Mouse (Mus musculus): ENCODE measurements around the gene Hjurp. TPM values are rescaled to one million over a fixed set of nuclear protein-coding genes. Genes with fewer than 3 reads are reported as not detected.

Gene Hjurp
- polyA plus RNA-seq, 1 experiment: 217 TPM

DNA sequence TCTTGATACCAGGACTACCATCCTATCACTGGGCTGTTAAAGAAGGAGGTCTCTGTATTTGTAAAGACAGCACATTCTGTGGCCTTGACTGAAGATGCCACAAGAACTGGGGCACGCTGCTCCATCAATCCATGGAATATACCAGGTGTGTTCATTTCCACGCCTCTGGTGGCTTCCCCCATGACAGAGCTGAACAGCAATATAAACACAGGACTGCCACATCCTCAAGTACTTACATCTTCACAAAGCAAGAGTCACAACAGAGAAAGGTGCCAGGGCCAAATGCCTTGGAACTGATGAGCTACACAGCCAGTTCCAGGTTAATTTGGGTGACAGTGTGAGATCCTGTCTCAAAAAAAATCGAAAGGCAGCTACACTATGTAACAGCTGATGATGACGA lies 3.6 kb downstream of the Hjurp start:
- no peak overlapping the region for H3K4me3 ChIP-seq (ENCODE audit: low read depth, low read length)
- H3K27me3 ChIP-seq (ENCODE audit: control insufficient read depth, insufficient read depth, low read length, poor library complexity, severe bottlenecking): no peaks in the 10 kb centered on the region
- H3K36me3 ChIP-seq (ENCODE audit: control insufficient read depth, insufficient read depth, low read length, poor library complexity, severe bottlenecking): peaks cover 54% of the 10 kb centered on the region
- no peaks in the 10 kb centered on the region for H3K4me1 ChIP-seq (ENCODE audit: control insufficient read depth, insufficient read depth, low read length)
- H3K27ac ChIP-seq (ENCODE audit: insufficient read depth, low read length): no peak overlapping the region
- no peak for TF ChIP-seq CTCF (IDR thresholded peaks at IDR 0.05; ENCODE audit: low read depth, low read length)
- TF ChIP-seq EP300 (IDR thresholded peaks at IDR 0.05; ENCODE audit: insufficient read depth, low read depth, low read length): no peak
- no peak for TF ChIP-seq POLR2A (IDR thresholded peaks at IDR 0.05; ENCODE audit: insufficient read depth, low read length)
- peaks cover 26% of the 10 kb centered on the region for H3K9me3 ChIP-seq (replicated peaks; ENCODE audit: control insufficient read depth, insufficient read depth, low read length, poor library complexity, severe bottlenecking)
- H3K9ac ChIP-seq (ENCODE audit: low read depth, poor library complexity, severe bottlenecking): no peak overlapping the region

DNA sequence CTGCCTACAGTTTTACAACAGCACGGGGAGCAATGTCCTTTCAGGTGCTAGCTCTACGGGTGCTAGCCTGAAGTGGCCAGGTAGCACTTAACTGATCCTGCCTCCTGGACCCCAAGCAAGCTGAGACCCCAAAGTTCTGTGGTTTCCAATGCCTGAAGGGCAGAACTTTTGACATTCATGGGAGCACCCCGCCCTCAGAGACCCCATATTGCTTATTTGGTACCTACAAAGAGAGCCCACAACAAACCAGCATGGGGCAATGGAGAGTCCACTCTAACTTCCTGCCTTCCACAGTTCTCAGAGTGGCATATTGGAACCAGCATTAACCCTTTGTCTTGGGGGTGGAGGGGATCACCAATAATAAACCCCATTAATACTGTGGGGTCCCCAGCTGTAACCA lies 4.1 kb downstream of the Hjurp start:
- Histone ChIP-seq H3K4me1 (ENCODE audit: control insufficient read depth, insufficient read depth, low read length) (no peaks in the 10 kb centered on the region), H3K9ac (ENCODE audit: low read depth, poor library complexity, severe bottlenecking) (no peak overlapping the region), H3K36me3 (ENCODE audit: control insufficient read depth, insufficient read depth, low read length, poor library complexity, severe bottlenecking) (peaks cover 58% of the 10 kb centered on the region), H3K27ac (ENCODE audit: insufficient read depth, low read length) (no peak overlapping the region), H3K27me3 (ENCODE audit: control insufficient read depth, insufficient read depth, low read length, poor library complexity, severe bottlenecking) (no peaks in the 10 kb centered on the region), H3K4me3 (ENCODE audit: low read depth, low read length) (no peak overlapping the region), H3K9me3 (replicated peaks; ENCODE audit: control insufficient read depth, insufficient read depth, low read length, poor library complexity, severe bottlenecking) (peaks cover 26% of the 10 kb centered on the region)
- TF ChIP-seq EP300 (IDR thresholded peaks at IDR 0.05; ENCODE audit: insufficient read depth, low read depth, low read length) (no peak), POLR2A (IDR thresholded peaks at IDR 0.05; ENCODE audit: insufficient read depth, low read length) (no peak), CTCF (IDR thresholded peaks at IDR 0.05; ENCODE audit: low read depth, low read length) (no peak)

DNA sequence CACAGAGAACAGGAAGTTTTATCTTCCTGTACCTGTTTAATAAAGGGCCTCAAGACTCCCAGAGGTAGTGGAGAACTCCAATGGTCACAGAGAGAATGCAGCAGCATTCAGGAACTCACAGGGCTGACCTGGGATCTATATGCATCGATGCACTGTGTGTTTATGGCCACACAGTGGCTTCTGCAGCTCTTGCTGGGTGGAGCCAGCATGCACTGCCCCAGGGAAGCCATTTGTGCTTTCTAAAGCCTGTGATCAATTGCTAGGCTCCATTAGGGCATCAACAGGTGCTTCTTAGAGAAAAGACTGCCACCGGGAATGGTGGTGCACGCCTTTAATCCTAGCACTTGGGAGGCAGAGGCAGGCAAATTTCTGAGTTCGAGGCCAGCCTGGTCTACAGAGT lies 4.6 kb downstream of the Hjurp start:
- H3K27ac ChIP-seq (ENCODE audit: insufficient read depth, low read length): no peak overlapping the region
- no peak overlapping the region for H3K4me3 ChIP-seq (ENCODE audit: low read depth, low read length)
- peaks cover 63% of the 10 kb centered on the region for H3K36me3 ChIP-seq (ENCODE audit: control insufficient read depth, insufficient read depth, low read length, poor library complexity, severe bottlenecking)
- peaks cover 26% of the 10 kb centered on the region for H3K9me3 ChIP-seq (replicated peaks; ENCODE audit: control insufficient read depth, insufficient read depth, low read length, poor library complexity, severe bottlenecking)
- no peaks in the 10 kb centered on the region for H3K27me3 ChIP-seq (ENCODE audit: control insufficient read depth, insufficient read depth, low read length, poor library complexity, severe bottlenecking)
- H3K4me1 ChIP-seq (ENCODE audit: control insufficient read depth, insufficient read depth, low read length): no peaks in the 10 kb centered on the region
- TF ChIP-seq EP300 (IDR thresholded peaks at IDR 0.05; ENCODE audit: insufficient read depth, low read depth, low read length): no peak
- TF ChIP-seq POLR2A (IDR thresholded peaks at IDR 0.05; ENCODE audit: insufficient read depth, low read length): no peak
- no peak for TF ChIP-seq CTCF (IDR thresholded peaks at IDR 0.05; ENCODE audit: low read depth, low read length)
- H3K9ac ChIP-seq (ENCODE audit: low read depth, poor library complexity, severe bottlenecking): no peak overlapping the region

DNA sequence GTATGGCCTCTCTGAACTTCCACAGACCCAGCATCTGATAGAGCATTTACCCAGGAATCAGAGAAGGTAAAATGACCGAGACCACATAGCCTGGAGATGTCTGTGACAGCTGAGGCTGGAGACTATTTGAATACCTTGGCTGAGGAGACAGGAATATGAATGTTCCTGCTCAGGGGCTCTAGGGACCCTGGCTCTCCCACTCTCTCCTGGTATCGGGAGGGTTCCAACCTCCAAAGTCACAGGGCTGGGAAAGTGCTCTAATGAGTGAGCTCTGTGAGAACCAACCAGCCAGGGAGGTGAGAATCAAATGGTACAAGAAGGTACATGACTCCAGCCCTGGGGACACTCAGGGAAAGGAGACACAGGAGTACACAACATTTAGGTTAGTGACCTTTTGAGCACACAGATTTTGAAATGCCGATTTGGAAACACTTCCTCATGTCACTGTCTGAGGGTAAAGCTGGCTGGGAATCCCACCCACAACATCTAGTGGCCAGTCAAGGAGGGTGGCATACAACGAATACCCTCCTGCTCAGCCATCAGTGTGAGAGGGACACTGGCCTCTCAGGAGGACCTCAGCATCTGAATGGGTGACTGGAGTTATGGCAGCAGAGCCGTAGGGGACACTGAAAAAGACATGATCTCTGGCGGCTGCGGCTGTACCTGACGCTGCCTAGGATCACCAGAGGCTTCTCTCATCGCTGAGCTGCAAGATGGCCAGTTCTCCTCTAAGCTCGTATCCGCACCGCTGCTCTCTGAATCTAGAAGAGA lies 7.7 kb downstream of the Hjurp start:
- Histone ChIP-seq H3K4me1 (ENCODE audit: control insufficient read depth, insufficient read depth, low read length) (no peaks in the 10 kb centered on the region), H3K27me3 (ENCODE audit: control insufficient read depth, insufficient read depth, low read length, poor library complexity, severe bottlenecking) (no peaks in the 10 kb centered on the region), H3K9me3 (replicated peaks; ENCODE audit: control insufficient read depth, insufficient read depth, low read length, poor library complexity, severe bottlenecking) (peaks cover 13% of the 10 kb centered on the region), H3K4me3 (ENCODE audit: low read depth, low read length) (no peak overlapping the region), H3K36me3 (ENCODE audit: control insufficient read depth, insufficient read depth, low read length, poor library complexity, severe bottlenecking) (peaks cover 81% of the 10 kb centered on the region), H3K27ac (ENCODE audit: insufficient read depth, low read length) (no peak overlapping the region), H3K9ac (ENCODE audit: low read depth, poor library complexity, severe bottlenecking) (no peak overlapping the region)
- TF ChIP-seq POLR2A (IDR thresholded peaks at IDR 0.05; ENCODE audit: insufficient read depth, low read length): no peak
- TF ChIP-seq CTCF (IDR thresholded peaks at IDR 0.05; ENCODE audit: low read depth, low read length): no peak
- no peak for TF ChIP-seq EP300 (IDR thresholded peaks at IDR 0.05; ENCODE audit: insufficient read depth, low read depth, low read length)

DNA sequence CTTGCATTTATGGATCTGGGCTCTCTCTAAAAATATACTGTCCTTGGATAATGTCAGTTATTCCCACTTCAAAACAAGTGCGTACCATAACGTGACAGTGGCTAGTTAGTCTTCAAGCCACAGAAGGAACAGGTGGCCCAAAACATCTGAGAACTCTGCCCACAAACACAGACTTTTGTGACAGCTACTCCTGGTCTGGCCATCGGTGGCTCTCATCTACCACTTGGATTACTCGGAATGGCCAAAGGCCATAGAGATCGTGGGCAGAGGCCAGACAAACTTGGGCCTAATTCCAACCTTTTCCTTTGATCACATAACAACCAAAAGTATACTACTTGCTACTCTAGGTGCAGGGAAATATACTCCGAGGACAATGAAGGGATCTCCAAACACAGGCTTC lies 9.4 kb downstream of the Hjurp start:
- Histone ChIP-seq H3K27ac (ENCODE audit: insufficient read depth, low read length) (no peak overlapping the region), H3K9me3 (replicated peaks; ENCODE audit: control insufficient read depth, insufficient read depth, low read length, poor library complexity, severe bottlenecking) (peaks cover 7% of the 10 kb centered on the region; the same call in 1 of the 2 replicates), H3K36me3 (ENCODE audit: control insufficient read depth, insufficient read depth, low read length, poor library complexity, severe bottlenecking) (peaks cover 84% of the 10 kb centered on the region), H3K9ac (ENCODE audit: low read depth, poor library complexity, severe bottlenecking) (no peak overlapping the region), H3K27me3 (ENCODE audit: control insufficient read depth, insufficient read depth, low read length, poor library complexity, severe bottlenecking) (no peaks in the 10 kb centered on the region), H3K4me1 (ENCODE audit: control insufficient read depth, insufficient read depth, low read length) (no peaks in the 10 kb centered on the region), H3K4me3 (ENCODE audit: low read depth, low read length) (no peak overlapping the region)
- TF ChIP-seq POLR2A (IDR thresholded peaks at IDR 0.05; ENCODE audit: insufficient read depth, low read length) (no peak), CTCF (IDR thresholded peaks at IDR 0.05; ENCODE audit: low read depth, low read length) (no peak), EP300 (IDR thresholded peaks at IDR 0.05; ENCODE audit: insufficient read depth, low read depth, low read length) (no peak)

DNA sequence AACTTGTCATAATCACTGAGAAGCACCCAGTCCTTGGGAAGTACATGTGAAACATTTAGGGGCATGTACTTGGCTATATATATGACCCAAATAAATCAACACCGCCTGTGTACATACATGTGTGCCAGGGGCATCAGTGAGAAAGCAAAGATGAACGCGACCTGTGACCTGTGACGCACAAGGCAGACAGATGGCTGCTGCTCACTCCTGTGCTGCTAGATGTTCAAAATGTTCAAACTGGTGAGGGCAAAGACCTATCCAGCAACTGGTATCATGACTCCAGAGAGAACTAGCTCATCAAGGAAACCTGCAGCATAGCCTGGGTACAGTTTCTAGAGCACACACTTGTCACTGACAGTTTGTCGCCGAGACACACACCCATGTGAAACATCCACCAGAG lies 9.9 kb downstream of the Hjurp start:
- no peaks in the 10 kb centered on the region for H3K27me3 ChIP-seq (ENCODE audit: control insufficient read depth, insufficient read depth, low read length, poor library complexity, severe bottlenecking)
- H3K9ac ChIP-seq (ENCODE audit: low read depth, poor library complexity, severe bottlenecking): no peak overlapping the region
- no peaks in the 10 kb centered on the region for H3K4me1 ChIP-seq (ENCODE audit: control insufficient read depth, insufficient read depth, low read length)
- TF ChIP-seq CTCF (IDR thresholded peaks at IDR 0.05; ENCODE audit: low read depth, low read length) (no peak), EP300 (IDR thresholded peaks at IDR 0.05; ENCODE audit: insufficient read depth, low read depth, low read length) (no peak), POLR2A (IDR thresholded peaks at IDR 0.05; ENCODE audit: insufficient read depth, low read length) (no peak)
- H3K9me3 ChIP-seq (replicated peaks; ENCODE audit: control insufficient read depth, insufficient read depth, low read length, poor library complexity, severe bottlenecking): peaks cover 7% of the 10 kb centered on the region; the same call in 1 of the 2 replicates
- peaks cover 86% of the 10 kb centered on the region for H3K36me3 ChIP-seq (ENCODE audit: control insufficient read depth, insufficient read depth, low read length, poor library complexity, severe bottlenecking)
- H3K4me3 ChIP-seq (ENCODE audit: low read depth, low read length): no peak overlapping the region
- no peak overlapping the region for H3K27ac ChIP-seq (ENCODE audit: insufficient read depth, low read length)

Measured in ES-Bruce4 (cell line).